Mouse (Mus musculus): ENCODE measurements around the gene Mcub.

Mcub gene

DNA sequence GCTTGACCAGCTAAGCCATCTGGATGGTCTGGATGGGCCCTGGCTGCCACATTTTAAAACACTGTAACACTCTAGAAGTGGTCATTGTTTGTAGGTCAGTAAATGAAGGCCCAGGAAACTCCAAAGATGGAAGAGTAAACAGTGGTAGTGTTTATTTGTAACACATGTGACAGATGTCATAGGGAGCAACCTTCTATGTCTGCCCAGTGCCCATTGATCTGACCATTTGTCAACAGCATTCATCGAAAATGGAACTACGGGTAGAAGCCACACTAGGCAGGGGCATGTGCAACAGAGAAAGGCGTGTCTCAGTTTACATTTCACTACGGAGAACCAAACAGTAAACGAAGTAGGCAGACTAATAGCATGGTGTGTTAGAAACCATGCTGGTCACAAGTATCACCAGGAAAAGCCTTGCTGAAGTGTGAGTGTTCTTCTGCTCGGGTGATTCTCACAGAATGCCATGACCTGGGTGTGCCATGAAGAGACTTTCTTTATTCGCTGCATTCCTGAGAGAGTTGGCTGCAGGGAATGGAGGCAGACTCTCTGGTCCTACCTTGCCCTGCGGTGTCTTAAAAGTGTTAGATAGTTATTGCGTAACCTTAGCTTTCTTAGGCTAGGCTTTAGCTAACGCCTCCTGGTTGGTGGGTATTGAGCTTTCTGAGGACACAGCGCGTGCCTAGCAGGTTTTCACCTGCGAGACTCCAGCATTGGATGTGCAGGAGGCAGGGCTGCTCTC, 82.1 kb downstream of the Mcub start:
- no peak for DNase-seq

DNA sequence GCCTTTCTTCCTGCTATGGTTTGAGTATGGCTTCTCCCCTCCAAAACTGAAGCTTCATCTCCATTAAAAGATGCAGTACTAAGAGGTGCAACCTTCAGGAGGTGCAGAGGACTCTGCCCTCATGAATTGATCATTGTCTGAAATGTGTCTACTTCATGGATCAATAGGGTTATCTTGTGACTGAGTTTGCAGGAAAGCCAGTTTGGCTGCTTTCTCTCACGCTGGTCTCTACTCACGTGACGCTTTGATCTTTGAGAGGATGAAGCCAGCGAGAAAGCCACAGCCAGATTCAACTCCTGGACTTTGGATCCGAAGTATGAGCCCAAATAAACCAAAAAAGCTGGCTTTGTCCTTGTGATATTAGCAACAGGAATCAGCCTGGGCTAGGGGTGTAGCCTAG, 83.6 kb downstream of the Mcub start:
- no peak for DNase-seq

DNA sequence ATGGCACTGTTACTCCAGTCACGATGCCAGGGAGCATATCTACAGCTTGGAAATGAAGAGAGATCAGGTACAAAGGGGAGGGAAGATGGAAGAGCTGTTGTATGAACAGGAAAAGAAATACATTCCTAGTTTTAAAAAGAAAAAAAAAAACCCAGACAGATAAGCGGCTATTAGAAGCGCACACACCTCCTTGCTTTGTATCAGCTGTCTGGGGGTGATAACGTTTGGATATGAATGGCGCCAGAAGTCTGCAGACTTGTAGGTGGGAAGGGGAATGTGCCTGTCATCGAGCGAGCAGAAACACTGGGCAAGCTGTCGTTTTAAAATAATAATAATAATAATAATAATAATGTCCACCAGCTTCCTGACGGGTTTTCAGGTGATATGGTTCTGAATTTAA, 84.4 kb downstream of the Mcub start:
- DNase-seq, result no peak

DNA sequence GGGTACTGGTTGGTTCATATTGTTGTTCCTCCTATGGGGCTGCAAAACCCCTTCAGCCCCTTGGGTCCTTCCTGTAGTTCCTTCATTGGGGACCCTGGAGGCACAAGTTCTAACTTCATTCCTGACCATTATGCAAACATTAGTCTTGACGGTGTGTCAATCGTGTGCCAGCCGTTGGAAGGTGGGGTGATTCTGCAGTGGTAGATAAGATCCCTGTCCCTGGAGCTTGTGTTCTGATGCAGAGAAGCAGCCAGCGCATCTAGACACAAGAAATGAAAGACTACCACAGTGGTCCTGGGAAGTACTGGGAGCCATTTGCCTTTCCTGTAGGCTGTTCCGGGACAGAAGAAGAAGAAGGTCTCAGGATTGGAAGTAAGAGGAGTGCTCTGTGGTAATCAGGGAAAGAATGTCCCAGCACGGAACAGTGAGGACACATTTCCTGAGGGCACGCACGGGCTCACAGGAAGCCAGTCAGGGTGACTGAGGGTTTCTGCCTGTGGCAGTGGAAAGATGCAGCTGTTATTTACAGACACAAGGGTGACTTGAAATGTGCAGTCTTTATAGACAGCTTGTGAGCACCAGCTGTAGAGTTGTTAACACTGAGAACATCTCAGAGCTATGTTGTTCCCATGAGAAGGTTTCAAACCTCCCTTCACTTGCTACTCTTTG, 88.9 kb downstream of the Mcub start:
- DNase-seq, result no peak

DNA sequence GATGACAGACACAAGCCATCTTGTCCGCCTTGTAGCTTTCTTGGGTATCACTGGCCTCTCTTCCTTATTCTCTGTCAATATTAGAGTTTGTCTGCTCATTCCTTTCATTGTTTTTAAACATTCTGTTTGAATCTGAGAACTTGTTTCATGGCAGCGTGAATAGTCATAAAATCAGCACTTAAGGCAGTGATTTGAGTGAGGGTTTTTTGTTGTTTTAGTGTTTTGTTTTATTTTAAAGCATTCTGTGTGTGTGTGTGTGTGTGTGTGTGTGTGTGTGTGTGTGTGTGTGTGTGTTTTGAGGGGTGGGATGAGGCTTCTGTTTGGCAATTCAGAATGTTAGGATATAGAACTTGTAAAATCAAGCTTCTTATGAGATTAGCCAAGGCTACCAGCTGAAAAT, 90.1 kb downstream of the Mcub start:
- no peak for DNase-seq

DNA sequence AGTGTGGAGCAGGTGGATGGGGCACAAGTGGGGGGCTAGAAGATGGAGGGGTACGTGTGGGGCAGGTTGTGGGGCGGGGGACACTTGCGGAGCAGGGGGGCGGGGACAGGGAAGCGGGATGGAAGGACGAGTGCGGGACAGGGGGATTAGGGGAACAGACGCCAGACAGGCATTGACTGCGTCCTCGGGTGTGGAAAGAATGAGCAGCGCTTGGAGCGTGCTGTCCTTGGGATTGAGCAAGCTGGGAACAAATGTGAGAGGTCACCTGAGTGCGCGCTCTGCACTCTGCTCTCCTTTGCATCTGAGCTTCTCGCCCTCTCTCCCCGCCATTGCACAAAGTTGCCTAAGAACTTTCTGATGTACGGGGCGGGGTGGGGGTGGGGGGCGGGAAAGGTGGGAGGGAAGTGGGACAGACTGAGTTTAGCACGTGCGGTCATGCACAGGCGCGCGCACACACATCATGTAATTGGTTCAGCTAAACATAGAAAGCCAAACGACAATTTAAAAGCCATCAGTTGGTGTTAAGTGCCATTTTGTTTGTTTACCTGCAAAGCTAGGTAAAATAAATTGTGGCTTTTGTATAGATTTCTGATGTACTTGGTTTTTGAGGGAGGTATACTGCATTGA, 90.8 kb downstream of the Mcub start:
- peak in 1 of 2 experiments; percentile 31 for DNase-seq

DNA sequence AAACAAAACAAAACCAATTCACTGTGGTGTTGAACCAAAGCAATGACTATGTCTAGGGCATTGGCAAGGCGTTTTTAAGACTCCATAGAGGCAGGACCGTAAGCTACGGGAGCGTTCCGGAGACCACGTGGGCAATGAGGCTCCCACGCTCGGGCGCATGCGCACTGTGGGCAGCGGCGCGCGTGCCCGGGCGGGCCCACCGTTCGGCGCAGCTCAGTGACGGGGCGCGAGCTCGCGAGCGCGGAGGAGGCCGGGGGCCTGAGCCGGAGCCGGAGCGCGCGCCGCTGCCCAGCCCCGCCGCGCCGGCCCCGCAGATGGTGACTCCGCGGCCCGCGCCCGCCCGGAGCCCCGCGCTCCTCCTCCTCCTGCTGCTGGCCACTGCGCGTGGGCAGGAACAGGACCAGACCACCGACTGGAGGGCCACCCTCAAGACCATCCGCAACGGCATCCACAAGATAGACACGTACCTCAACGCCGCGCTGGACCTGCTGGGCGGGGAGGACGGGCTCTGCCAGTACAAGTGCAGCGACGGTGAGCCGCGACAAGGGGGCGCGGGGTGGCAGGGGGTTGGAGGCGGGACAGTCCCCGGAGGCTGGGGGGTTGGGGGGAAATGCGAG, 91.5 kb downstream of the Mcub start, which contains the start of gene Pla2g12a:
Gene Pla2g12a (plus strand): TSS at position 202 of the 617 bp plus-strand sequence.
- DNase-seq, result peak; percentile 94 to 97

DNA sequence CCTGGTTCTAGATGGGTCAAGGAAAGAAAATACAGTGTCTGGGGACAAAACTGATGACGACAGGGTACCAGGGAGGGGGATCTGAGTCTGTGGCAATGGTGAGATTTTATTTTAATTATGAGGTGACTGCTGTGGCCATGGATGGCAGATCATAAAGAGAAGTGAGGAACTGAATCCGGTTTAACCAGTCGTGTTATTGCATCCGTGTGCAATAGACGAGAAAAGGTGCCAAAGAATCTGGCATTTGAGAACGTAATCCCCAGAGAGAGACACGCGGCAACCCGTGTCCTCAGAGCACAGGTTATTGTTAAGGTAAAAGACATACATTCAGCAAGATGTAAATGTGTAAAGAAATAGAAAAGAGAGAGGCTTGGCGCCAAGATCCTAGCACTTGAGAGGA, 92.7 kb downstream of the Mcub start:
- DNase-seq, result no peak
